Mouse (Mus musculus) forebrain, embryonic 12.5 days (tissue): ENCODE measurements around the gene Abca4. TPM values are rescaled to one million over a fixed set of nuclear protein-coding genes. Genes with fewer than 3 reads are reported as not detected.
A peak's percentile ranks its signal among the peaks of the same experiment; 100 is the strongest.

Experiments used
- ATAC-seq: fragments of 200-750 bp; cut with Nextera tagmentation; 2 replicates; pipeline ENCODE4 v1.8.0; 2017; ENCODE audit warnings: moderate TSS enrichment; ENCODE audit not compliant: low FRiP score
- H3K27ac ChIP-seq: fragments of 300-500 bp; sonication (generic); 2 replicates; pipeline ENCODE4 v1.5.1; 2016; ENCODE audit warnings: mild to moderate bottlenecking
- H3K27me3 ChIP-seq: fragments of 300-500 bp; sonication (generic); 2 replicates; pipeline ENCODE4 v1.6.1; 2016; ENCODE audit warnings: mild to moderate bottlenecking
- H3K36me3 ChIP-seq: fragments of 300-500 bp; sonication (generic); replicated peaks from 2 replicates; pipeline ENCODE4 v1.6.1; 2016; ENCODE audit warnings: mild to moderate bottlenecking
- H3K4me1 ChIP-seq: fragments of 300-500 bp; sonication (generic); 2 replicates; pipeline ENCODE4 v1.6.1; 2016
- H3K4me2 ChIP-seq: fragments of 300-500 bp; sonication (generic); 2 replicates; pipeline ENCODE4 v1.6.1; 2016; ENCODE audit warnings: mild to moderate bottlenecking, moderate library complexity
- H3K4me3 ChIP-seq: fragments of 300-500 bp; sonication (generic); replicated peaks from 2 replicates; pipeline ENCODE4 v1.5.1; 2016; ENCODE audit warnings: mild to moderate bottlenecking
- H3K9ac ChIP-seq: fragments of 300-500 bp; sonication (generic); 2 replicates; pipeline ENCODE4 v1.6.1; 2016; ENCODE audit warnings: mild to moderate bottlenecking
- H3K9me3 ChIP-seq: fragments of 300-500 bp; sonication (generic); 2 replicates; pipeline ENCODE4 v1.6.1; 2016
- WGBS: fragments of 180-500 bp; shearing (Covaris S2); methylation state at CpG from one replicate; pipeline ENCODE4 v1.1.7; 2016; 5-methylcytosine and 5-hydroxymethylcytosine counted together
- polyA plus RNA-seq: library from polyadenylated mRNA; unstranded; fragments of >200 nt; fragmentation: Nextera tagmentation; extraction: Ambion mirVana; gene quantifications from 2 replicates; pipeline ENCODE4 v1.2.1, GENCODE M21; 2016

The Abca4 gene
- polyA plus RNA-seq, 1 experiment from 2014 or later, result 1.1 TPM

DNA sequence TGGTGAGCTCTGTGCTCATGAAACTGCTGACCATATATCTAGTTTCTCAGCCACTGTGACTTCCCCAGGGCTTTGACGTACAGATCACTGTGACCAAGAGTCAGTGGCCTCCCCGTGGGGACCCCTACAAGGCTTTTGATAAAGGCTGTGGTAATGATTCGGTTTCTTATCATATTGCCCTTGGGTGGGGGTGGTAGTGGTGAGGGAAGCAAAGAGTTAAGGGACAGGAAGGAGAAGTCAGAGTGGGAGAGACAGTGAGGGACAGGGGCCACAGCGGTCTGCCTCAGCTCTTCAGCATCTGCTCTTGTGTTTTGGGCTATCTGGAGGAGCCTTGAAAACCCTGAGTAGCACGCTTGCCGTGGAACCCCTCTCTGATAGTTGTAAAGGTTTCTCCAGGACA lies 46.1 kb downstream of the Abca4 start:
- no peaks in the 10 kb centered on the region for H3K9me3 ChIP-seq
- peaks cover 7% of the 10 kb centered on the region for H3K4me1 ChIP-seq
- no peak overlapping the region for H3K4me2 ChIP-seq
- H3K4me3 ChIP-seq, result no peak overlapping the region
- H3K27ac ChIP-seq, result no peak overlapping the region
- WGBS, result 86% methylated on average over 6 of the region's 6 CpGs
- H3K27me3 ChIP-seq, result peaks cover 36% of the 10 kb centered on the region
- no peaks in the 10 kb centered on the region for H3K36me3 ChIP-seq
- ATAC-seq, result no peak
- H3K9ac ChIP-seq, result no peak overlapping the region

DNA sequence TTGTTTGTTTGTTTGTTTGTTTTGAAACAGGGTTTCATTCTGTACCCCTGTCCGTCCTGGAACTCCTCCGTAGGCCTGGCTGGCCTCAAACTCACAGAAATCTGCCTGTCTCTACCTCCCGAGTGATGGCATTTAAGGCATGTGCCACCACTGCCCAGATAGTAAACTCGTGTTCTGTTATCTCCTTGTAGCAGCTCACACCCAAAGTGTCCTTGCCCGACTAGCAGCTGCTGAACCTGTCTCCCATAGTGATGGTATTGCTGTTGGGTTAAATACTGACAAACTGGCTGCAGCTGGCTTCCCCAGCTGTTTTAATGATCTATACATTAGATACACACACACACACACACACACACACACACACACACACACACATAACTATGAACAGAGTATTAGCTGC lies 55.5 kb downstream of the Abca4 start:
- no peak for ATAC-seq
- no peak overlapping the region for H3K27ac ChIP-seq
- no peaks in the 10 kb centered on the region for H3K9me3 ChIP-seq
- no peaks in the 10 kb centered on the region for H3K36me3 ChIP-seq
- WGBS, result 85% methylated on average over 5 of the region's 5 CpGs
- no peak overlapping the region for H3K4me3 ChIP-seq
- H3K4me2 ChIP-seq, result no peak overlapping the region
- H3K27me3 ChIP-seq, result peaks cover 15% of the 10 kb centered on the region
- no peak overlapping the region for H3K9ac ChIP-seq
- H3K4me1 ChIP-seq, result 0 out of 2 replicates have a peak, but pooled peaks cover 5% of the 10 kb centered on the region

DNA sequence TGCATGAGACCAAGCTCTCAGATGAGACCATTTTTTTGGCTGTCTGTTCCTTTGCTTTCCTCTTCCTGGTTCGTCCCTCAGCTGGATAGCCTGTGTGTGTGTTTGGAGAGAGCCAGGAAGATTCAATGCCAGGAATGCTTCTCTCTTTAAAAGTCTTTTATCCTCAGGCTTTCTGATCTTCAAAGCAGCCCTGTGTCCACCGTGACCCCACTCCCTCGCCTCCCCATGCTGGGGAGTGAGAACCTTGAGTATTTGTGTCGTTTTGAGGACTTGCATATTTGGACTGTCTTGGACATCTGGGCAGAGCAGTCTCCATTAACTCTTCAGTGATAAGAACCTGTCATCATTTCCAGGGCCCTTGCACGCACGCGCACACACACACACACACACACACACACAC lies 57.8 kb downstream of the Abca4 start:
- ATAC-seq, result no peak

DNA sequence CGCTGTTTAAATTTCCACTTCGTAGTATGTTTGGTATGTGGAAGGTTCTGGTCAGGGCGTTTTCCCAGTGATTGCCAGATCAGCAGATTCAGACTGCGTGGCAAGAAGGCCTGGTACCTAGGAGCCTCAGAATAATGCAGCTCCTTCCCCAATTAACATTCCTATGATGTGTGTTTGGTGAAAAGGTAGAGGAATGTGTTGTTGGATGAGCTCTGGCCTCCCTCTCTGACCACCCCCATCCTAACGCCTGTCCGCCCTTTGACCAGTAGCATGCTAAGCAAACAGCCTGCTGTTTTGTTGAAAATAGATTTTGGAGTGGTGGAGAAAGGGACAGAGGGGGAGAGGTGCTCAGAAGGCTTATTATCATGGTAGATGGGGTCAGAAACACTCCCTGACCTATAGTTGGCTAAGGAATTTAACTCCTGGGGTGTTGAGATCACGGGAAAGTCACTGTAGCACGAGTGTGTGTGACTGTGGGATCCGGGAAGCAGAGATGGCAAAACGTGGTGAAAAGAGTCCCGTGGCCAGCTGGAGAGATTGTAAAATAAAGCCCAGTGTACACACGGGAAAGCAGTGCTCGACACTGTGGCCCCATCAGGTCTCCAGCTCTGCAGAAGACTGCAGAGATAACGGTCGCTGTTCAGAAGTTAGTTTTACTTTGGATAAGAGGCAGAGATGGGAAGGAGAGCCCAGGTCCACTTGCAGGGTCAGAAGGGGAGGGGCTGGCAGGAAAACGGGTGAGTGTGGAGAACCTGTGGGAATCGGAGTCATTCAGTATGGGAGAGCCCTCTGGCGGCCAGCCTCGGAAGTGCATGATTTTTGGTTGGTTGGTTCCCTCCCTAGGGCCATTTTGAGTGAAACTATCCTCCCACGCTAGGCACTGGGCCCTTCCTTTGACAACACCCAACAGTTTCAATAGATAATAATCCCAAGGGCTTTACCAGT lies 59.9 kb downstream of the Abca4 start:
- peak; percentile 75 for ATAC-seq
- 0 out of 2 replicates have a peak, but pooled peaks cover 5% of the 10 kb centered on the region for H3K4me1 ChIP-seq
- H3K9me3 ChIP-seq, result no peaks in the 10 kb centered on the region
- peaks cover 18% of the 10 kb centered on the region for H3K27me3 ChIP-seq
- no peak overlapping the region for H3K4me3 ChIP-seq
- H3K36me3 ChIP-seq, result no peaks in the 10 kb centered on the region
- no peak overlapping the region for H3K9ac ChIP-seq
- H3K4me2 ChIP-seq, result peak overlapping the region; percentile 31
- 26% methylated on average over 20 of the region's 20 CpGs for WGBS
- H3K27ac ChIP-seq, result no peak overlapping the region

More for the DNA sequence above, 57.8 kb downstream of the Abca4 start:
- Histone ChIP-seq H3K9me3 (no peaks in the 10 kb centered on the region), H3K9ac (no peak overlapping the region), H3K4me3 (no peak overlapping the region), H3K36me3 (no peaks in the 10 kb centered on the region), H3K4me1 (0 out of 2 replicates have a peak, but pooled peaks cover 5% of the 10 kb centered on the region), H3K27ac (no peak overlapping the region), H3K27me3 (peaks cover 18% of the 10 kb centered on the region), H3K4me2 (no peak overlapping the region)
- WGBS, result 71% methylated on average over 7 of the region's 7 CpGs

DNA sequence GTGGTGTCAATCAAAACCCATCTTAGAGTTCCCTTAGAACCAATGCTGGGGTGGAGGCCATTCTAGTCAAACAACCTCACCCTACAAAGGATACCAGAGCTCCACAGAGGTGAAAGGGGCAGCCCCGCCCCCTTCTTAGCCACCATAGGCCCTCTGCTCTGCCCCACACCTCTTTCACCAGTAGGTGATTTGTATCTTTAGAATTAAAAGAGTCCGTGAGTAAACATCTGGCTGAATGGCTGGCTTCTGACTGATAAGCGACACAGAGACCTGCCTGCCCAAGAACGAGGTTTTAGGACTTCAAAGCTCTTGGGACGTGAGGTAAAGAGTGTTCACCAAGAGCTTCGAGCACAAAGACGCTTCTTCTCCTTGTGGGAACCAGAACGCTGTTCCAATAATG lies 62.7 kb downstream of the Abca4 start:
- no peak overlapping the region for H3K4me2 ChIP-seq
- WGBS, result 82% methylated on average over 8 of the region's 8 CpGs
- no peaks in the 10 kb centered on the region for H3K36me3 ChIP-seq
- no peak overlapping the region for H3K27ac ChIP-seq
- ATAC-seq, result no peak
- H3K9me3 ChIP-seq, result no peaks in the 10 kb centered on the region
- no peak overlapping the region for H3K4me3 ChIP-seq
- H3K4me1 ChIP-seq, result 0 out of 2 replicates have a peak, but pooled peaks cover 10% of the 10 kb centered on the region
- H3K9ac ChIP-seq, result no peak overlapping the region
- peaks cover 9% of the 10 kb centered on the region; the same call in 1 of the 2 replicates for H3K27me3 ChIP-seq

DNA sequence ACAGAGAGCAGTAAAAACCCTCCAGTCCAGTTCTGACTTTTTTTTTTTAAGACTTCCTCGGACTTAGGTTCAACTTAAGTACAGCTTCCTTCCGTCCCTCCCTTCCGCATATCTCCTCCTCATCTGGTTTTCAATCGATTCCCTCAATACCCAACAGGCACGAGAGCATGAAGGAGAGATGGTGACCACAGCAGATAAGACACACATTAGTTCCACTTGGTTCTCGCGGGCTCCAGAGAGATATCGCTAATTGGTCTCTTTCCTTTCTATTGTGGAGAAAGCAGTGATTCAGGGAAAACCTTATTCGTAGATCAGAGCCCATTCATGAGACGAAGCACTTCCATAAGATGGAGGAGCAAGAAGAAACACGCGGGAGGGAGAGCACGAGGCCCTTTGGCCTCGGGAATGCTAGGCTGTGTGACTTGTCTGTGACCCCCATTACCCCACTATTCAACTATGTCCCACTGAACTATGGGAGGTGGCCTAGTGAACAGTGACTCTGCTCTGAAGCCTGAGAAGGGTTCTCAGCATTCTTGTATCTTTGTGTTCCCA lies 63.5 kb downstream of the Abca4 start:
- H3K27me3 ChIP-seq, result peaks cover 11% of the 10 kb centered on the region
- H3K9me3 ChIP-seq, result no peaks in the 10 kb centered on the region
- no peak for ATAC-seq
- H3K4me3 ChIP-seq, result no peak overlapping the region
- 80% methylated on average over 14 of the region's 14 CpGs for WGBS
- H3K4me2 ChIP-seq, result no peak overlapping the region
- no peak overlapping the region for H3K9ac ChIP-seq
- 0 out of 2 replicates have a peak, but pooled peaks cover 10% of the 10 kb centered on the region for H3K4me1 ChIP-seq
- no peak overlapping the region for H3K27ac ChIP-seq
- no peaks in the 10 kb centered on the region for H3K36me3 ChIP-seq

DNA sequence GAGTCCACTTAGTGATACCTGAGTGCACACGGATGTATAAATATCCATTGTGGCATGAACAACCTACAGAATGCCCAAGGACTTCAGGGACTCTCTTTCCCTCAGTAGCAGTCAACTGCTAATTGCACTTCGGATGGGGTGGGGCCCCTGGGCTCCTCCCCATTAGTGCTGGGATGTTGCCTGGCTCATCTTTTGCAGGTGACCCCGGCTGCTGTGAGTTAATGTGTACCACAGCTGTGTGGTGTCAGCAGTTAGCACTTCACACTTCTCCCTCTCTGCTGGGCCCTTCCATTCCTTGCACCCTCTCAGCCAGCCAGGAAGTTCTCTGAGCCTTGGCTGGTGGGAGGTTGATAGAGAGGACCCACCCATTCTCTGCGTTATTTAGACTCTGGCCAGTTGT lies 65.2 kb downstream of the Abca4 start:
- Histone ChIP-seq H3K27ac (no peak overlapping the region), H3K27me3 (peaks cover 9% of the 10 kb centered on the region; the same call in 1 of the 2 replicates), H3K4me1 (0 out of 2 replicates have a peak, but pooled peaks cover 5% of the 10 kb centered on the region), H3K9ac (no peak overlapping the region), H3K4me3 (no peak overlapping the region), H3K4me2 (no peak overlapping the region), H3K9me3 (no peaks in the 10 kb centered on the region), H3K36me3 (no peaks in the 10 kb centered on the region)
- 82% methylated on average over 4 of the region's 4 CpGs for WGBS
- no peak for ATAC-seq

DNA sequence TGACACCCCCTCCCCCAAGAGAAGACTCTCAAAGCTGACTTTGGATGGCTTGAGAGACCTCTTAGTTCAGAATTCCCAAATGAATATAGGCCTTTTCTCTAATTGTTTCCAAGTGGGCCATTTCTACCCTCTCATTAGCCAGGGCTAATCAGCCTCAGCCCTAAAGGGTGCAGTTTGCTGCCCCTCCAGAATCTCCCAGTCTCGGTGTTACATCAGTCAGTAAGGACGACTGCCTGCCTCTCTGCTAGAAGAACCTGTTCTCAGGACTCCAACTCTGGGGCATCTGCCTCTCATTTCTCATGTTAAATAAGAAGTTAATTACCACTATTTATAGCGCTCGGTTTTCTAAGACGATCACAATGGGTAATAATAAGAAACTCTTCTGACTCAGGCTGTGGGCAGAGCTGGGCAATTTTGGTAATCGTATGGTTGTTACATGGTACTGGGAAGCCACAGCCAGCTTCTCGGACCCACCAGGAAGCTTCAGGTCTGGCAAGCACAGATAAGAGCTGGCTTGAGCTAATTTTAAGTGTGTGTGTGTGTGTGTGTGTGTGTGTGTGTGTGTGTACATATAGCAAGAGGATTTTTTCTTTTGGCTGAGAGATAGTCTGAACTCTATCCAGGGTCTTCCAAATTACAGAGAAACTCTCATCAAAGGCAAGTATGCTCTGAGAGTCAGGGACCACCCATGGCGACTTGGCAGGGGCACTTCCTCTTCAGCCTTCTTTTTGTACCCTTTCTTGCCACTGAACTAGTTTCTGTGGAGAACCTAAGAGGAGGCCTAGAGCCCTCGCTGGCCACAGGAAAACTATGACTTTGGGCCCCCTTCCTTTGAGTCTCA lies 67.1 kb downstream of the Abca4 start:
- H3K4me1 ChIP-seq, result 0 out of 2 replicates have a peak, but pooled peaks cover 5% of the 10 kb centered on the region
- H3K9me3 ChIP-seq, result no peaks in the 10 kb centered on the region
- 35% methylated on average over 9 of the region's 9 CpGs for WGBS
- H3K27ac ChIP-seq, result no peak overlapping the region
- H3K27me3 ChIP-seq, result peaks cover 6% of the 10 kb centered on the region; the same call in 1 of the 2 replicates
- no peak overlapping the region for H3K9ac ChIP-seq
- H3K4me2 ChIP-seq, result no peak overlapping the region
- no peak for ATAC-seq
- no peak overlapping the region for H3K4me3 ChIP-seq
- H3K36me3 ChIP-seq, result no peaks in the 10 kb centered on the region

DNA sequence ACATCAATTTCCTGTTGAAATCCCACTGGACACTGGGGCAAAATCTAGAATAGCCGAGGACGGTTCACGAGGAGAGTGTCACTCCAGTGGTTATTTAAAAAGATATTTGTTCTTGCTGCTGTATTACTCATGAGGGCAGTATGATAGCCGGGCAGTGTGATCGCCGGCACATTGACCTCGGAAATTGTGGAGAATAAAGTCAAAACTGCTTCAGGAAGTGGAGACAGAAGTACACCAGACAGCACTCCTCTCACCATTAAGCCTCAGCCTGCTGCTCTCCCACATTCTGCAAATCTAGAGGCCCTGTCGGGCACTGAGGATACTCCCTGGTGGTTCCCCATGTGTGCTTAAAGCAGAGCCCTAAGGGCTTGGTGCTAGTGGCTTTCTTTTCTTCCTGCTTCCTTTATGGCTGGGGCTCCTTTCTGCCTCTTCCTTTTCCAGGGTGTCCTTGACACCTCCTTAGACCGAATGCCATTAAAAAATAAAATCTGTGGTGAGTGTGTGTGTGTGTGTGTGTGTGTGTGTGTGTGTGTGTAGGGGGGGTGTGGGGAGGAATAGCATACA lies 74.5 kb downstream of the Abca4 start:
- Histone ChIP-seq H3K4me3 (no peak overlapping the region), H3K4me1 (peaks cover 12% of the 10 kb centered on the region; the same call in 1 of the 2 replicates), H3K9ac (no peak overlapping the region), H3K27me3 (peaks cover 17% of the 10 kb centered on the region; the same call in 1 of the 2 replicates), H3K4me2 (no peak overlapping the region), H3K9me3 (no peaks in the 10 kb centered on the region), H3K36me3 (no peaks in the 10 kb centered on the region), H3K27ac (no peak overlapping the region)
- 75% methylated on average over 9 of the region's 9 CpGs for WGBS
- ATAC-seq, result no peak

DNA sequence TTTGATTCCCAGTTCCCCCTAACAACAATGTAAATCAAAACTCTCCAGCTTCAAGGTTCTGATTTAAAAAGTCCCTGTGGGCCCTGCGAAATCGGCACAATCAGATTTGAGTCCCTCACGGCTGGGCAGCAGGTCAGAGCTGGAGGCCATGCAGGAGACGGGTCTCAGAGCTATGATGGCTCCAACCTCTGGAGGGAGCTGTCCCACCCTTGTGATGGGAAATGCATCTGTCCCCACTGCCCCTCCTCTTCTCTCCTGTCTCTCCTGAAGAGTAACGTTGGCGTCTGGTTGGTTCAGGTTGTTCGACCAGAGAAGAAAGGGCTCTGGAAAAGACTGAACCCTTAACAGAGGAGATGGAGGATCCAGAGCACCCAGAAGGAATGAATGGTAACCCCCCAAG lies 75.5 kb downstream of the Abca4 start:
- Histone ChIP-seq H3K9ac (no peak overlapping the region), H3K4me2 (no peak overlapping the region), H3K36me3 (no peaks in the 10 kb centered on the region), H3K4me1 (peaks cover 12% of the 10 kb centered on the region; the same call in 1 of the 2 replicates), H3K9me3 (no peaks in the 10 kb centered on the region), H3K27ac (no peak overlapping the region), H3K4me3 (no peak overlapping the region), H3K27me3 (peaks cover 17% of the 10 kb centered on the region; the same call in 1 of the 2 replicates)
- WGBS, result 65% methylated on average over 7 of the region's 7 CpGs
- ATAC-seq, result no peak

DNA sequence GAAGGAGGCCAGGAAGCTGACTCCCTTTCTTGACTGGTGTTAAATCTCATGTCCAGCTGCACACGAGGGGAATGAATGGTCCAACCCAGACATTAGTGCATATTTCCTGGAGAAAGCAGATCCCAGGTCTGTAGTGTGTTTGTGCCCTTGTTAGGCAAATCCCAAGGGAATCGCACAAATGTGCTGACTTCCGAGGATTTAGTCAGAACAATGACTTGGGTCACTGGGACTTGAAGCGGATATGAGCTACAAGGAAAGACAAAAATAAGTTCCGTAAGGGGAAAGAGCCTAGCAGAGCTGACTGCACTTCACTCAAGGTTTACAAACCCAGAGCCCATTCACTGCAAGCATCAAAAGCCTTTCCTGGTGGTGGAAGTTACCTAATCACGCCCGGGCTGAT lies 76.0 kb downstream of the Abca4 start:
- ATAC-seq, result no peak
- peaks cover 12% of the 10 kb centered on the region; the same call in 1 of the 2 replicates for H3K4me1 ChIP-seq
- H3K4me3 ChIP-seq, result no peak overlapping the region
- H3K27me3 ChIP-seq, result peaks cover 17% of the 10 kb centered on the region; the same call in 1 of the 2 replicates
- no peaks in the 10 kb centered on the region for H3K9me3 ChIP-seq
- H3K27ac ChIP-seq, result no peak overlapping the region
- H3K4me2 ChIP-seq, result no peak overlapping the region
- no peaks in the 10 kb centered on the region for H3K36me3 ChIP-seq
- 81% methylated on average over 7 of the region's 7 CpGs for WGBS
- H3K9ac ChIP-seq, result no peak overlapping the region
